Mouse (Mus musculus) ES-E14 (cell line): ENCODE results near the gene Gm11111.

Experiments used
- CHD2 ChIP-seq: IDR thresholded peaks from 2 replicates; pipeline ENCODE4 v1.6.1; 2014; ENCODE audit warnings: mild to moderate bottlenecking, low read depth, low read length, inconsistent platforms
- MAFK ChIP-seq: IDR thresholded peaks from 2 replicates; pipeline ENCODE4 v1.6.1; 2014; ENCODE audit warnings: mild to moderate bottlenecking, low read depth, low read length, inconsistent platforms; ENCODE audit not compliant: insufficient read depth
- ZC3H11A ChIP-seq: IDR thresholded peaks from 2 replicates; pipeline ENCODE4 v1.6.1; 2012; ENCODE audit warnings: low read depth, mild to moderate bottlenecking, inconsistent platforms, low read length, borderline replicate concordance

- TF ChIP-seq CHD2, result no peak
- no peak for TF ChIP-seq ZC3H11A
- TF ChIP-seq MAFK, result no peak
Measured at GRCm38 (mm10) chr5:98550873-98551272, 1.6 kb upstream of the Gm11111 start.
